Mouse (Mus musculus) forebrain, embryonic 14.5 days (tissue): ENCODE data around the gene Grm1. TPM values are rescaled to one million over a fixed set of nuclear protein-coding genes. Genes with fewer than 3 reads are reported as not detected.

ENCODE experiments used
- polyA plus RNA-seq: library from polyadenylated mRNA; unstranded; fragments of >200 nt; fragmentation: Nextera tagmentation; extraction: Ambion mirVana; gene quantifications from 2 replicates; pipeline ENCODE4 v1.2.1, GENCODE M21; 2014

Gene Grm1
- polyA plus RNA-seq, 1 experiment from 2014 or later, result 2.0 TPM

Other genes starting within 250 kb of the Grm1 start
- 24.5 and 31.9 TPM in 2 replicates for gene Shprh, start 67.1 kb upstream of the Grm1 start, polyA plus RNA-seq
- 15.1 and 16.4 TPM in 2 replicates for gene Fbxo30, start 199.0 kb upstream of the Grm1 start, polyA plus RNA-seq